Mouse (Mus musculus) olfactory bulb, adult 2 months (tissue): Measurements from ENCODE around the gene Bri3bp.
"Not testable (repeated sequence)": the region's sequence is repeated elsewhere in the genome, so short reads cannot be mapped to it uniquely, and the experiment has no call there.

Source experiments
- CTCF ChIP-seq: fragments of 200-500 bp; IDR thresholded peaks from 2 replicates; pipeline ENCODE4 v1.5.1; 2012; ENCODE audit warnings: low read depth, mild to moderate bottlenecking, low read length, moderate library complexity; ENCODE audit not compliant: insufficient read depth
- POLR2A ChIP-seq: fragments of 200-500 bp; IDR thresholded peaks from 2 replicates; pipeline ENCODE4 v1.6.1; 2012; ENCODE audit warnings: mild to moderate bottlenecking, low read depth, low read length, moderate library complexity; ENCODE audit not compliant: insufficient read depth

- not testable (repeated sequence) for TF ChIP-seq CTCF, POLR2A
Measured at GRCm38 (mm10) chr5:125392176-125392575, 49.2 kb upstream of the Bri3bp start.
